Mouse (Mus musculus) lung, embryonic 14.5 days (tissue): ENCODE measurements around the gene Grin2b. TPM values are rescaled to one million over a fixed set of nuclear protein-coding genes. Genes with fewer than 3 reads are reported as not detected.
A peak's percentile ranks its signal among the peaks of the same experiment; 100 is the strongest.
"Not testable (repeated sequence)": the region's sequence is repeated elsewhere in the genome, so short reads cannot be mapped to it uniquely, and the experiment has no call there.

Experiments used
- ATAC-seq: fragments of 200-750 bp; cut with Nextera tagmentation; 2 replicates; pipeline ENCODE4 v1.8.0; 2017; ENCODE audit warnings: mild to moderate bottlenecking, moderate TSS enrichment, moderate library complexity; ENCODE audit not compliant: insufficient read depth
- DNase-seq: peaks from one replicate; pipeline ENCODE4 v3.0.0-alpha.2; 2015
- H3K27ac ChIP-seq: fragments of 300-500 bp; sonication (generic); 2 replicates; pipeline ENCODE4 v1.5.1; 2014; ENCODE audit warnings: low read depth, mild to moderate bottlenecking, moderate library complexity
- H3K27me3 ChIP-seq: fragments of 300-500 bp; sonication (generic); 2 replicates; pipeline ENCODE4 v1.6.1; 2014; ENCODE audit warnings: low read length, control low read depth; ENCODE audit not compliant: insufficient read depth
- H3K36me3 ChIP-seq: fragments of 300-500 bp; sonication (generic); 2 replicates; pipeline ENCODE4 v1.6.1; 2014; ENCODE audit warnings: control low read depth; ENCODE audit not compliant: insufficient read depth
- H3K4me1 ChIP-seq: fragments of 300-500 bp; sonication (generic); 2 replicates; pipeline ENCODE4 v1.6.1; 2014; ENCODE audit warnings: antibody characterized with exemption, control low read depth; ENCODE audit not compliant: insufficient read depth
- H3K4me2 ChIP-seq: fragments of 300-500 bp; sonication (generic); 2 replicates; pipeline ENCODE4 v1.6.1; 2014; ENCODE audit warnings: mild to moderate bottlenecking
- H3K4me3 ChIP-seq: fragments of 300-500 bp; sonication (generic); 2 replicates; pipeline ENCODE4 v1.5.1; 2014; ENCODE audit warnings: low read depth, low read length
- H3K9ac ChIP-seq: fragments of 300-500 bp; sonication (generic); 2 replicates; pipeline ENCODE4 v1.6.1; 2014
- H3K9me3 ChIP-seq: fragments of 300-500 bp; sonication (generic); 2 replicates; pipeline ENCODE4 v1.6.1; 2016; ENCODE audit warnings: low read depth, low read length, control low read depth
- CTCF ChIP-seq: IDR thresholded peaks from 2 replicates; pipeline ENCODE4 v1.5.1; 2016; ENCODE audit warnings: antibody characterized with exemption, low read depth
- WGBS: fragments of 180-500 bp; shearing (Covaris S2); extraction: QIAGEN DNeasy Blood & Tissue Kit; methylation state at CpG from one replicate; pipeline ENCODE4 v1.1.7; 2014; 5-methylcytosine and 5-hydroxymethylcytosine counted together
- polyA plus RNA-seq: library from polyadenylated mRNA; unstranded; fragments of >200 nt; fragmentation: Nextera tagmentation; extraction: Ambion mirVana; gene quantifications from 2 replicates; pipeline ENCODE4 v1.2.1, GENCODE M21; 2014

Grin2b gene
- polyA plus RNA-seq, 1 experiment from 2014 or later: 0.82 TPM

DNA sequence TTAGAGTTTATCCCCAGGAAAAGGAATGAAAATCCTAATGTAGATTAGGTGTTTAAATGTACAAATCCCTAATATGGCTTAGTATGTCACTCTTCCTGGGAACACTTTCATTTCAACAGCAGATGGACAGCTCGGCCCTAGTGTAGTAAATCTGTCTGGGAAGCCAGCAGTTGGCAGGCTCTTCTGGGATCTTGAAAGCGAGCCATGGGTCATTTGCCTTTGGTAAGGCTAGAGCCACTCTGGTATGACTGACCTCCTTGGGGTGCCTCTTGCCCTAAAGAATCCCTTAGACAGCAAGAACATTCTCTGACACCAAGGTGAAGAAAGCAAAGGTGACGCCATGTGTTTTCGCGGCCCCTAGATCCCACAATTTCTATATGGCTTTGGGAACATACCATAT, 446.2 kb downstream of the Grin2b start:
- Histone ChIP-seq H3K4me3 (no peak overlapping the region), H3K4me2 (no peak overlapping the region), H3K27me3 (no peaks in the 10 kb centered on the region), H3K9ac (no peak overlapping the region), H3K36me3 (no peaks in the 10 kb centered on the region), H3K9me3 (no peaks in the 10 kb centered on the region), H3K4me1 (no peaks in the 10 kb centered on the region), H3K27ac (no peak overlapping the region)
- ATAC-seq (no peak), DNase-seq (no peak)
- 89% methylated on average over 5 of the region's 5 CpGs for WGBS
- no peak for TF ChIP-seq CTCF

- no peaks in the 10 kb centered on the region for H3K27me3 ChIP-seq
- WGBS: 85% methylated on average over 2 of the region's 2 CpGs
Measured at GRCm38 (mm10) chr6:135721706-135722105, 451.6 kb downstream of the Grin2b start.

GRCm38 (mm10) chr6:135714906-135715305, 458.4 kb downstream of the Grin2b start:
- Histone ChIP-seq H3K4me2 (no peak overlapping the region), H3K9me3 (no peaks in the 10 kb centered on the region), H3K27me3 (no peaks in the 10 kb centered on the region), H3K4me3 (no peak overlapping the region), H3K36me3 (no peaks in the 10 kb centered on the region), H3K9ac (no peak overlapping the region), H3K4me1 (no peaks in the 10 kb centered on the region), H3K27ac (no peak overlapping the region)
- DNase-seq (no peak), ATAC-seq (no peak)
- WGBS: 85% methylated on average over 4 of the region's 4 CpGs
- TF ChIP-seq CTCF: no peak

More at GRCm38 (mm10) chr6:135721706-135722105, 451.6 kb downstream of the Grin2b start:
- TF ChIP-seq CTCF: no peak
- Histone ChIP-seq H3K4me1 (no peaks in the 10 kb centered on the region), H3K36me3 (no peaks in the 10 kb centered on the region), H3K9ac (no peak overlapping the region), H3K9me3 (no peaks in the 10 kb centered on the region), H3K27ac (no peak overlapping the region), H3K4me2 (no peak overlapping the region), H3K4me3 (no peak overlapping the region)
- DNase-seq: no peak
- ATAC-seq: no peak

GRCm38 (mm10) chr6:135714236-135714635, 459.1 kb downstream of the Grin2b start:
- no peak overlapping the region for H3K27ac ChIP-seq
- H3K4me1 ChIP-seq: no peaks in the 10 kb centered on the region
- DNase-seq (no peak), ATAC-seq (no peak)
- no peak for TF ChIP-seq CTCF
- no peaks in the 10 kb centered on the region for H3K36me3 ChIP-seq
- H3K4me2 ChIP-seq: no peak overlapping the region
- no peak overlapping the region for H3K9ac ChIP-seq
- H3K27me3 ChIP-seq: no peaks in the 10 kb centered on the region
- no peaks in the 10 kb centered on the region for H3K9me3 ChIP-seq
- H3K4me3 ChIP-seq: no peak overlapping the region
- WGBS: 68% methylated on average over 1 of the region's 1 CpGs

- no peak overlapping the region for H3K9ac ChIP-seq
- H3K27ac ChIP-seq: no peak overlapping the region
- TF ChIP-seq CTCF: no peak
- no peak overlapping the region for H3K4me2 ChIP-seq
- no peaks in the 10 kb centered on the region for H3K27me3 ChIP-seq
- no peaks in the 10 kb centered on the region for H3K9me3 ChIP-seq
- no peaks in the 10 kb centered on the region for H3K4me1 ChIP-seq
- no peak for ATAC-seq
- no peak overlapping the region for H3K4me3 ChIP-seq
- no peaks in the 10 kb centered on the region for H3K36me3 ChIP-seq
- WGBS: 72% methylated on average over 8 of the region's 8 CpGs
- DNase-seq: no peak
Measured at GRCm38 (mm10) chr6:135713716-135714115, 459.6 kb downstream of the Grin2b start.

- H3K9me3 ChIP-seq, H3K4me3 ChIP-seq, H3K9ac ChIP-seq, H3K27ac ChIP-seq, H3K4me2 ChIP-seq, H3K36me3 ChIP-seq, H3K4me1 ChIP-seq, H3K27me3 ChIP-seq, DNase-seq: not testable (repeated sequence)
- WGBS: 78% methylated on average over 6 of the region's 6 CpGs
- peak; percentile 41; the same call in 1 of the 2 replicates for ATAC-seq
Measured at GRCm38 (mm10) chr6:135706850-135707522, 466.3 kb downstream of the Grin2b start.

DNA sequence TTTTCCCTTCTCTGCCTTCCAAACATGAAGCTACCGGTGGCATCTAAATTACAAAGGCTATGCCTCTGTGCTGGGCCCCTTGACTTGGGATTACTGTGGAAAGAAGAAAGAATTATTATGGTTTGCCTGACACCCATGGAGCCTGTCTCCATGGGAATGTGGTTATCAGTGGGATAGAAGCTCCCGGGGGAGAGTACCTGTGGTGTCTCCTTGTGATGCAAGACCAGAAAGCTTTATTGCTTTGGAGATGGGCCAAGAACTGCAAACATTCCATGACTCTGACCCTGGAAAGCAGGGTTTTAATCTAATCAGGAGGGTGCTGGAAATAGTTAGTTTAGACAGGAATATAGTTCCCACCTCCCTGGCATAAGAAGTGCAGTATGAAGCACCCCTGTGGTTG, 469.7 kb downstream of the Grin2b start:
- H3K4me1 ChIP-seq: no peaks in the 10 kb centered on the region
- no peak overlapping the region for H3K9ac ChIP-seq
- TF ChIP-seq CTCF: no peak
- H3K4me2 ChIP-seq: no peak overlapping the region
- no peak for ATAC-seq
- no peak overlapping the region for H3K27ac ChIP-seq
- no peaks in the 10 kb centered on the region for H3K27me3 ChIP-seq
- DNase-seq: peak; percentile 38
- H3K9me3 ChIP-seq: no peaks in the 10 kb centered on the region
- no peaks in the 10 kb centered on the region for H3K36me3 ChIP-seq
- H3K4me3 ChIP-seq: no peak overlapping the region
- 52% methylated on average over 2 of the region's 2 CpGs for WGBS
